Mouse (Mus musculus) intestine, postnatal 0 days (tissue): ENCODE data around the gene Aldh16a1. TPM values are rescaled to one million over a fixed set of nuclear protein-coding genes. Genes with fewer than 3 reads are reported as not detected.

ENCODE experiments used
- ATAC-seq: fragments of 200-750 bp; cut with Nextera tagmentation; 2 replicates; pipeline ENCODE4 v1.8.0; 2017; ENCODE audit warnings: mild to moderate bottlenecking, moderate TSS enrichment, moderate library complexity
- H3K27ac ChIP-seq: fragments of 300-500 bp; sonication (generic); 2 replicates; pipeline ENCODE4 v1.5.1; 2014; ENCODE audit warnings: mild to moderate bottlenecking, low read depth, low read length, moderate library complexity
- H3K27me3 ChIP-seq: fragments of 300-500 bp; sonication (generic); replicated peaks from 2 replicates; pipeline ENCODE4 v1.6.1; 2014; ENCODE audit warnings: low read length, mixed read lengths; ENCODE audit not compliant: control insufficient read depth, insufficient read depth
- H3K36me3 ChIP-seq: fragments of 300-500 bp; sonication (generic); 2 replicates; pipeline ENCODE4 v1.6.1; 2014; ENCODE audit warnings: mild to moderate bottlenecking, moderate library complexity; ENCODE audit not compliant: control insufficient read depth, insufficient read depth
- H3K4me1 ChIP-seq: fragments of 300-500 bp; sonication (generic); replicated peaks from 2 replicates; pipeline ENCODE4 v1.6.1; 2014; ENCODE audit warnings: antibody characterized with exemption, low read length, mixed read lengths; ENCODE audit not compliant: control insufficient read depth, insufficient read depth
- H3K4me2 ChIP-seq: fragments of 300-500 bp; sonication (generic); replicated peaks from 2 replicates; pipeline ENCODE4 v1.6.1; 2014; ENCODE audit warnings: low read depth, mild to moderate bottlenecking, moderate library complexity
- H3K4me3 ChIP-seq: fragments of 300-500 bp; sonication (generic); 2 replicates; pipeline ENCODE4 v1.5.1; 2014; ENCODE audit warnings: low read depth, low read length
- H3K9ac ChIP-seq: fragments of 300-500 bp; sonication (generic); 2 replicates; pipeline ENCODE4 v1.6.1; 2014; ENCODE audit warnings: mild to moderate bottlenecking, low read depth, low read length
- H3K9me3 ChIP-seq: fragments of 300-500 bp; sonication (generic); 2 replicates; pipeline ENCODE4 v1.6.1; 2016; ENCODE audit warnings: mixed run types; ENCODE audit not compliant: control insufficient read depth
- CTCF ChIP-seq: sonication (generic); IDR thresholded peaks from 2 replicates; pipeline ENCODE4 v1.5.1; 2016; ENCODE audit warnings: low read depth, mild to moderate bottlenecking, control low read depth, antibody characterized with exemption, moderate library complexity
- WGBS: fragments of 180-500 bp; shearing (Covaris S2); extraction: QIAGEN DNeasy Blood & Tissue Kit; methylation state at CpG from one replicate; pipeline ENCODE4 v1.1.7; 2014; 5-methylcytosine and 5-hydroxymethylcytosine counted together
- polyA plus RNA-seq: library from polyadenylated mRNA; unstranded; fragments of >200 nt; fragmentation: Nextera tagmentation; extraction: Ambion mirVana; gene quantifications from 2 replicates; pipeline ENCODE4 v1.2.1, GENCODE M21; 2015

The Aldh16a1 gene
- polyA plus RNA-seq, 1 experiment from 2014 or later = 86.8 TPM

GRCm38 (mm10) chr7:45125144-45125600, 29.2 kb downstream of the Aldh16a1 start:
- Histone ChIP-seq H3K27ac (peak overlapping the region; percentile 66), H3K4me3 (no peak overlapping the region), H3K9me3 (no peaks in the 10 kb centered on the region), H3K9ac (no peak overlapping the region), H3K4me2 (peak overlapping the region; percentile 54), H3K36me3 (peaks cover 51% of the 10 kb centered on the region), H3K27me3 (no peaks in the 10 kb centered on the region), H3K4me1 (peaks cover 5% of the 10 kb centered on the region; the same call in 1 of the 2 replicates)
- 20% methylated on average over 7 of the region's 7 CpGs for WGBS
- ATAC-seq = no peak
- peak; percentile 56 for TF ChIP-seq CTCF

DNA sequence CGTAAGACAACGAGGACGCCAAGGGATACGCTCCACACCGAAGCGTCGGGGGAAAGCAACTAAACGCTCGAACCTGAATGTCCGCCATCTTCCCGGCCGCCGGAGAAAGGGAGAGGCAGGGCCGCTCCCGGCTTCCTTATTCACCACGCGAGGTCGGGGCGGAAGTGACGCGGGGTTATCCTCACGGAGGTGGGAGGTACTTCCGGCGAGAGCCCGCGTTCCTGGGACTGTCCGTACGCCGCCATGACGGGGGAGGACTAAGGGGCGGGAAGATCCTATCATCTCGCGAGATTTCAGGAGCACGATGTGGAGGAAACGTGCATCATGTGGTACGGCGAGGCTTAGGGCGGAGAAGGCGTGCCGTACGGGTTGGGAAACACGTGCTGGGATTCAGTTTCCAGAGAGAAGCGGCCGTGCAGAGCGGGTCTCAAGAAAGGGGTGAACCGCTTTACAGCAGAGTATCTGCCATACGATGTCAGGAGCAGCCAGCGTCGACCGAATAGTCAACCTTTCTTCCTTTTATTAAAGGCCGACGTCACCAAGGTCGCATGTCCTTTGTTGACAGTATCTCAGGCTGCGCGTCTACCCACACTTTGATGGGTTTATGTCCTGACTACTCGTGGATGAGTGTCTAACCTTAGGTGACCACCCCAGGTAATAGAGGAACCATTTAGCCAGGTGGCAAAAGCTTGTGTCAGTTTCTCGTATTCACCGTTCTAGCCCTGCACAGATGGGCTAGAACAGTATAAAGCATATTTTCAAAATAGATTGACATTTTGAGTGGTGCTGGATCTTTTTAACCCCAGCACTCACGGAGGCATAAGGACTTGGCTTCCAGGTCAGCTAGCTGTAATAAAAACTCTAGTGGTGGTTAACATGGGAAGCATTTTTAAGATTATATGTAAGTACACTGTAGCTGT, 29.9 kb downstream of the Aldh16a1 start, which contains the start of gene Rps11:
TSS of gene Rps11 (minus strand) at position 216 of the 920 bp plus-strand sequence.
- H3K4me2 ChIP-seq = peak within 1 kb of the TSS; percentile 78
- no peaks in the 10 kb centered on the region for H3K9me3 ChIP-seq
- under 1% methylated on average over 59 of the region's 59 CpGs for WGBS
- H3K36me3 ChIP-seq = peaks cover 58% of the 10 kb centered on the region
- no peaks in the 10 kb centered on the region for H3K27me3 ChIP-seq
- peak within 1 kb of the TSS; percentile 68 for H3K4me3 ChIP-seq
- peak within 1 kb of the TSS; percentile 86 for H3K27ac ChIP-seq
- H3K4me1 ChIP-seq = peaks cover 5% of the 10 kb centered on the region; the same call in 1 of the 2 replicates
- ATAC-seq = peak; percentile 84
- peak within 1 kb of the TSS; percentile 88 for H3K9ac ChIP-seq
- TF ChIP-seq CTCF = no peak

DNA sequence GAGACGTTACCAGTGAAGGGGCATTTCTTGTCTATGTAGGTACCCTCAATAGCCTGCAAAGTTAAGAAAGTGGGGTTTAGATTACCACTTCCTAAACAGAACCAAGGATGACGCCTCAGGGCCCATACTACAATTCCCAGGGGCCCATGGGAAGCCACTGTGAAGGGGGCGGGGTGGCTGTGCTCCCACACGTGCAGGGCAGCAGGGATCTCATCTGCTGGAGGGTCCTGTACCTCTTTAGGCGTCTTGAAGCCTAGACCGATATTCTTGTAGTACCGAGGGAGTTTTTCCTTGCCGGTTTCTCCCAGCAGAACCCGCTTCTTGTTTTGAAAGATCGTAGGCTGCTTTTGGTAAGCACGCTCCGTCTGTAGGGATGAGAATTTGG, 31.2 kb downstream of the Aldh16a1 start:
- Histone ChIP-seq H3K27ac (peak overlapping the region; percentile 86; the same call in 1 of the 2 replicates), H3K9ac (peak overlapping the region; percentile 88), H3K27me3 (no peaks in the 10 kb centered on the region), H3K4me1 (peaks cover 5% of the 10 kb centered on the region; the same call in 1 of the 2 replicates), H3K36me3 (peaks cover 67% of the 10 kb centered on the region), H3K4me2 (peak overlapping the region; percentile 78), H3K4me3 (peak overlapping the region; percentile 68), H3K9me3 (no peaks in the 10 kb centered on the region)
- 9% methylated on average over 12 of the region's 12 CpGs for WGBS
- no peak for TF ChIP-seq CTCF
- no peak for ATAC-seq

DNA sequence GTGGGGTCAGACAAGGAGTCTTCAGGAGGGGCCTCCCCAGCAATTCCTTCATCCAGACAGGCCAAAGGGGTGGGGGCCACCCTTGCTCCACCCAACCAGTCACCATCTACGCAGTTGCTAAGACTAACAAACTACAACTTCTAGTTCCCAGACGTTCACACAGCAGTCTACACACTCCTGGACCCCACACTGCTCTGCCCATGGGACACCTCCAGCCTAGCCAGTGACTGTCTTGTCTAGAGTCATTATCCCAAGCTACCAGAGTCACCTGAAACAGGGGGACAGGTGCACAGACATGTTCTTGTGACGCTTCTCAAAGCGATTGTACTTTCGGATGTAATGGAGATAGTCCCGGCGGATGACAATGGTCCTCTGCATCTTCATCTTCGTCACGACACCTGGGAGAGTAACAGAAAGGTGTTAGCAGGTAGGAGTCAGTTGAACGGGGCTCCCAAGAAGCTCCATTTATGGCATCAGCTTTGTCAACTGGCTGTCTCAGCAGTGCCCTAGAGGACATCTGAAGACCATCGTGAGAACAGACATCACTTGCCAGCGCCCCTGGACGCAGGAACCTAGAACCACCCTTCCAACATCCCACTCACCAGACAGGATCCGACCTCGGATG, 31.7 kb downstream of the Aldh16a1 start:
- peaks cover 67% of the 10 kb centered on the region for H3K36me3 ChIP-seq
- peak overlapping the region; percentile 86; the same call in 1 of the 2 replicates for H3K27ac ChIP-seq

DNA sequence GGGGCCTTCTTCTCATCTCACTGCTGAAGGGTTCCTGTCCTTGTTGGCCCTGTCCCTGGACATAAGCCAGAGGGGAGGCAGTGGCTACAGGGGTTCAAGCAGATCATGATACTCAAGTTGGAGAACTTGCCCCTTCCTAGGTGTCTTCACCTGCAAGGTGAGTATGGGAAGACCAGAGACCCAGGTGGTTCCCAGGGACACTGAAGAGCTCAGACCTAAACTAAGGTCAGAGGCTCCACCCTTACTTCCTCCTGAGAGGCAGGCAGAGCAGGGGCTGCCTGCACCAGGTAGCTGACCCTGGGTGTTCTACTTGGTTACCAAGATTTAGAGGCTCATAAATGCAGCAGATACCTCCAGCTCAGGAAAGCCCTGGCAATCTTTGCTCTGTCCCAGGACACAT, 32.4 kb downstream of the Aldh16a1 start:
- Histone ChIP-seq H3K27ac (no peak overlapping the region), H3K4me2 (peak overlapping the region; percentile 37), H3K9me3 (no peaks in the 10 kb centered on the region), H3K4me3 (no peak overlapping the region), H3K9ac (0 out of 2 replicates have a peak overlapping the region, but pooled peaks have one; percentile 31), H3K4me1 (peaks cover 5% of the 10 kb centered on the region; the same call in 1 of the 2 replicates), H3K36me3 (peaks cover 63% of the 10 kb centered on the region), H3K27me3 (no peaks in the 10 kb centered on the region)
- ATAC-seq = no peak
- TF ChIP-seq CTCF = no peak

More for the DNA sequence above, 31.7 kb downstream of the Aldh16a1 start:
- Histone ChIP-seq H3K4me3 (peak overlapping the region; percentile 68), H3K9ac (peak overlapping the region; percentile 88), H3K9me3 (no peaks in the 10 kb centered on the region), H3K27me3 (no peaks in the 10 kb centered on the region), H3K4me2 (peak overlapping the region; percentile 78), H3K4me1 (peaks cover 5% of the 10 kb centered on the region; the same call in 1 of the 2 replicates)
- no peak for ATAC-seq
- TF ChIP-seq CTCF = no peak
- 69% methylated on average over 15 of the region's 15 CpGs for WGBS

DNA sequence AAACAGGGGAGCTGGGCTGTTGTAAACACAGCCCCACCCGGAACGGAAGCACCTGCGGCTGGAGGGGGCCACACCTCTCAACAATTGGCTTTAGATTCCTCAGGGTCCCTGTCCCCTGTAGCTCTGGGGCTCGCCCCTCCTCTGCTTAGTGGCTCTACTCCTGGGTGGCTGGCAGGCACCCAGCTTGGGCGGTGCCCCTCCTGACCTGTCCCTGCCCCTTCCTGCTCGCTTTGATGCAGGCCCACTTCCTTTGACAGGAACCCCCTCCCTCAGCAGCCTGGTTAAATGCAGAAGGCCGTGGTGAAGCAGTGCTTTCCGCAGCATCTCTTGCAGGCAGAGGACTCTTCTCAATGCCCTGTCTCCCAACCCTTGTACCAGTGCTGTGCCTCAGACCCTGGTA, 33.0 kb downstream of the Aldh16a1 start:
- Histone ChIP-seq H3K4me3 (no peak overlapping the region), H3K36me3 (peaks cover 58% of the 10 kb centered on the region), H3K9ac (no peak overlapping the region), H3K9me3 (no peaks in the 10 kb centered on the region), H3K4me2 (peak overlapping the region; percentile 37; the same call in 1 of the 2 replicates), H3K27me3 (no peaks in the 10 kb centered on the region), H3K27ac (peak overlapping the region; percentile 50), H3K4me1 (peaks cover 5% of the 10 kb centered on the region; the same call in 1 of the 2 replicates)
- TF ChIP-seq CTCF = no peak
- ATAC-seq = no peak
- 29% methylated on average over 8 of the region's 8 CpGs for WGBS
